Comparison of ENCODE assay signal across 26 mouse cellular contexts in the genomic region with DNA sequence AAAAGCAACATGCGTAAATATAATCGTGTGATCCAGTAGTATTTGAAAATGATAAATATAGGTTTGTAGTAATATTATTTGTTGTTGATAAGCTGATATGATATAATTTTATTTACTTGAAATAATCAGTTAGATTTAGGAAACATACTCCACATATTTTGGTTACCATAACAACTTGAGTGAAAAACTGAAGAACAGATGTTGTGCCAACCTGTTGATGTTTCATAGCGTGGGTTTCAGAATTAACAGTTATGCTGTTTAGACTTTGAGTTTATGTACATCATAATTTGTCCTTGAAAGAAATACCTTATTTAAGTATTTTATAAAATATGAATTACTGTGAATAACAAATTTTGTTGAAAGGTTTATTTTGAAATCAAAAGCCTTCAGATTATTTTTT.
"Had no signal": no experiment of that assay in that cellular context is flagged by ENCODE, and none has a peak within 500 bp of the region (broad histone marks: within the 10 kb centered on the region; RNA-seq: fewer than 3 reads in every experiment).

No protein-coding gene starts in this region.

- H3K27ac ChIP-seq: gastrocnemius, adult 2 months; heart, adult 2 months; heart, embryonic 13.5 days; heart, embryonic 15.5 days; hindbrain, embryonic 13.5 days; hindbrain, embryonic 15.5 days; hindbrain, postnatal 0 days; kidney, embryonic 15.5 days; kidney, postnatal 0 days; limb, embryonic 13.5 days; limb, embryonic 15.5 days; liver, embryonic 12.5 days; liver, embryonic 14.5 days had no signal

- H3K9me3 ChIP-seq: heart, embryonic 13.5 days; heart, embryonic 15.5 days; hindbrain, embryonic 13.5 days; hindbrain, embryonic 15.5 days; kidney, embryonic 15.5 days; limb, embryonic 13.5 days; limb, embryonic 15.5 days; liver, embryonic 12.5 days had no signal

- H3K4me1 ChIP-seq: heart, embryonic 13.5 days; heart, embryonic 15.5 days; hindbrain, embryonic 13.5 days; hindbrain, embryonic 15.5 days; limb, embryonic 13.5 days; limb, embryonic 15.5 days; liver, embryonic 12.5 days had no signal

- H3K4me3 ChIP-seq: gastrocnemius, adult 2 months; heart, adult 2 months; heart, embryonic 13.5 days; heart, embryonic 15.5 days; hindbrain, embryonic 13.5 days; hindbrain, embryonic 15.5 days; kidney, embryonic 15.5 days; limb, embryonic 13.5 days; limb, embryonic 15.5 days; liver, embryonic 12.5 days had no signal

- DNase-seq: gastrocnemius, adult 2 months; gastrocnemius, postnatal 10 days; gastrocnemius, postnatal 36 days; heart, adult 2 months; heart, postnatal 14 days; heart, postnatal 36 days; kidney, adult 11 months; kidney, adult 2 months; kidney, adult 9 months; kidney, postnatal 14 days; kidney, postnatal 36 days; layer of hippocampus, postnatal 36 days; left cerebral cortex, postnatal 4 days had no signal

- ATAC-seq: hindbrain, postnatal 0 days; intestine, embryonic 16.5 days; liver, embryonic 12.5 days had no signal

- H3K27me3 ChIP-seq: heart, embryonic 13.5 days; heart, embryonic 15.5 days; hindbrain, embryonic 13.5 days; hindbrain, embryonic 15.5 days; kidney, embryonic 15.5 days; limb, embryonic 13.5 days; limb, embryonic 15.5 days; liver, embryonic 12.5 days had no signal

- H3K9ac ChIP-seq: heart, embryonic 13.5 days; heart, embryonic 15.5 days; hindbrain, embryonic 13.5 days; hindbrain, embryonic 15.5 days; kidney, embryonic 15.5 days; limb, embryonic 13.5 days; limb, embryonic 15.5 days; liver, embryonic 12.5 days; liver, embryonic 14.5 days had no signal

- H3K4me2 ChIP-seq: heart, embryonic 11.5 days; heart, embryonic 13.5 days; heart, embryonic 15.5 days; hindbrain, embryonic 13.5 days; hindbrain, embryonic 15.5 days; kidney, embryonic 15.5 days; limb, embryonic 13.5 days; limb, embryonic 15.5 days; liver, embryonic 12.5 days had no signal

- H3K36me3 ChIP-seq: hindbrain, embryonic 13.5 days; hindbrain, embryonic 15.5 days; kidney, embryonic 15.5 days; limb, embryonic 13.5 days; limb, embryonic 15.5 days had no signal
